Mouse (Mus musculus) small intestine, adult 2 months (tissue): ENCODE measurements around the gene Clic3.
"Not testable (repeated sequence)": the region's sequence is repeated elsewhere in the genome, so short reads cannot be mapped to it uniquely, and the experiment has no call there.

Experiments
- CTCF ChIP-seq: fragments of 200-500 bp; IDR thresholded peaks from 2 replicates; pipeline ENCODE4 v1.5.1; 2012; ENCODE audit warnings: low read depth, mild to moderate bottlenecking, control low read depth, inconsistent platforms, low read length, moderate library complexity, mixed read lengths; ENCODE audit not compliant: insufficient replicate concordance, insufficient read length; ENCODE audit errors: extremely low read depth
- POLR2A ChIP-seq: fragments of 200-500 bp; IDR thresholded peaks from 2 replicates; pipeline ENCODE4 v1.6.1; 2012; ENCODE audit warnings: low read depth, mild to moderate bottlenecking, control low read depth, inconsistent platforms, low read length, moderate library complexity

- TF ChIP-seq POLR2A, CTCF: not testable (repeated sequence)
Observed at GRCm38 (mm10) chr2:25413436-25413835, 43.2 kb upstream of the Clic3 start.
